Mouse (Mus musculus): ENCODE results near the gene Galntl6. TPM values are rescaled to one million over a fixed set of nuclear protein-coding genes. Genes with fewer than 3 reads are reported as not detected.

Galntl6 gene
- total RNA-seq, 2 experiments from 2014 or later, result not detected

Other genes with a start within 250 kb of the Galntl6 start
- gene BC030500, start 885 bp downstream of the Galntl6 start, total RNA-seq (2015), result not detected in 2 replicates
- not detected in 2 replicates for gene BC030500, start 885 bp downstream of the Galntl6 start, total RNA-seq (2017)

All from megakaryocyte progenitor cell, adult 5-6 weeks (primary cell).